Mouse (Mus musculus) neural tube, embryonic 15.5 days (tissue): ENCODE results near the gene Cacna1a. TPM values are rescaled to one million over a fixed set of nuclear protein-coding genes. Genes with fewer than 3 reads are reported as not detected.
"Not testable (repeated sequence)": the region's sequence is repeated elsewhere in the genome, so short reads cannot be mapped to it uniquely, and the experiment has no call there.

Experiments
- ATAC-seq: fragments of 200-750 bp; cut with Nextera tagmentation; 2 replicates; pipeline ENCODE4 v1.8.0; 2017; ENCODE audit warnings: mild to moderate bottlenecking, moderate TSS enrichment, moderate library complexity; ENCODE audit not compliant: low FRiP score
- H3K27ac ChIP-seq: fragments of 300-500 bp; sonication (generic); replicated peaks from 2 replicates; pipeline ENCODE4 v1.5.1; 2015; ENCODE audit warnings: mild to moderate bottlenecking, inconsistent platforms
- H3K27me3 ChIP-seq: fragments of 300-500 bp; sonication (generic); replicated peaks from 2 replicates; pipeline ENCODE4 v1.6.1; 2015; ENCODE audit warnings: inconsistent platforms
- H3K36me3 ChIP-seq: fragments of 300-500 bp; sonication (generic); 2 replicates; pipeline ENCODE4 v1.6.1; 2015; ENCODE audit warnings: inconsistent platforms
- H3K4me1 ChIP-seq: fragments of 300-500 bp; sonication (generic); 2 replicates; pipeline ENCODE4 v1.6.1; 2015; ENCODE audit warnings: inconsistent platforms
- H3K4me2 ChIP-seq: fragments of 300-500 bp; sonication (generic); 2 replicates; pipeline ENCODE4 v1.6.1; 2015; ENCODE audit warnings: inconsistent platforms, mild to moderate bottlenecking, moderate library complexity
- H3K4me3 ChIP-seq: fragments of 300-500 bp; sonication (generic); replicated peaks from 2 replicates; pipeline ENCODE4 v1.5.1; 2015; ENCODE audit warnings: mild to moderate bottlenecking, inconsistent platforms
- H3K9ac ChIP-seq: fragments of 300-500 bp; sonication (generic); replicated peaks from 2 replicates; pipeline ENCODE4 v1.6.1; 2015; ENCODE audit warnings: mild to moderate bottlenecking, inconsistent platforms
- H3K9me3 ChIP-seq: fragments of 300-500 bp; sonication (generic); replicated peaks from 2 replicates; pipeline ENCODE4 v1.6.1; 2016; ENCODE audit warnings: inconsistent platforms
- WGBS: fragments of 180-500 bp; shearing (Covaris S2); methylation state at CpG from one replicate; pipeline ENCODE4 v1.1.7; 2015; ENCODE audit warnings: mixed read lengths; 5-methylcytosine and 5-hydroxymethylcytosine counted together
- polyA plus RNA-seq: library from polyadenylated mRNA; unstranded; fragments of >200 nt; fragmentation: Nextera tagmentation; extraction: Ambion mirVana; gene quantifications from 2 replicates; pipeline ENCODE4 v1.2.1, GENCODE M21; 2015

The Cacna1a gene
- polyA plus RNA-seq, 1 experiment from 2014 or later: 23.6 TPM

DNA sequence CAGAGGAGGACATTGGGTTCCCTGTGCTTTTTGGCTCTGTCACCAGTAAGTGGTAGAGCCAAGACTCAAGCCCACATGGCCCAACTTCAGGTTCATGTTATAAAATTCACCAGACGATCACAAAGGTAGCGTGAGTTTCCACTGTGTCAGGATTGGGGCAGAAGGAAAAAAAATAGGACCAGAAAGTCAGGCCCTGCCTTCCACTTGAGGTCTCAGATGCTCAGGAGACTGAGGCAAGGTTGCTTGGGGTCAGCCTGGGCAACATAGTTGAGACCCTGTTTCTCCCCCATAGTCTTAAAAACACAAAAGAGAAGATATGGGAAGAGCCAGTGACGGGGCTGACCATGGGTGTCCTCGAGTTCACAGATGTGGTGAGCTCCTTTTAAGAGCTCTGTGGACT is 97.1 kb downstream of the Cacna1a start:
- H3K9ac ChIP-seq: no peak overlapping the region
- H3K36me3 ChIP-seq: no peaks in the 10 kb centered on the region
- no peak overlapping the region for H3K4me3 ChIP-seq
- no peak overlapping the region for H3K4me2 ChIP-seq
- no peak overlapping the region for H3K27ac ChIP-seq
- no peaks in the 10 kb centered on the region for H3K9me3 ChIP-seq
- no peaks in the 10 kb centered on the region for H3K27me3 ChIP-seq
- ATAC-seq: no peak
- WGBS: 84% methylated on average over 4 of the region's 4 CpGs
- no peaks in the 10 kb centered on the region for H3K4me1 ChIP-seq

- WGBS: 57% methylated on average over 7 of the region's 7 CpGs
- Histone ChIP-seq H3K4me2 (no peak overlapping the region), H3K4me1 (no peaks in the 10 kb centered on the region), H3K27ac (no peak overlapping the region), H3K4me3 (no peak overlapping the region), H3K9me3 (no peaks in the 10 kb centered on the region), H3K9ac (no peak overlapping the region), H3K36me3 (no peaks in the 10 kb centered on the region), H3K27me3 (no peaks in the 10 kb centered on the region)
- ATAC-seq: no peak; the same call in 1 of the 2 replicates
Observed at GRCm38 (mm10) chr8:84485864-84486263, 97.6 kb downstream of the Cacna1a start.

DNA sequence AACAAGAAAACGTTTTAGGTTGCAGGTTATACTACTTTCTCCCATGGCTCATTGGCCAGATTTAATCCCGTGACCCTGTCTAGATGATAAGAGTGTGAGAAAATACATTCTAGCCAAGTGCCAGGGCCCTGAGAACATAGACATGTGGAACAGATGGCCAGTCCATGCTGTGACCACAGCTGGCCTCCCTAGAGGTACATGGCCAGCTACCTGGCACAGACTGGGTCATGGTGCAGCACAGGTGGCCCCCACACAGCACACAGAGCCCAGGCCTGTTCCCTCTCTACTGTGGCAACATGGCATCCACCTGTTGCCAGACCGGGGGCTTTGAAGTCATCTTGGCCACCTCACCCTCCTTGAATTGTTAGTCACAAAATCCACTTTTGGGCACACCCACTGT is 101.0 kb downstream of the Cacna1a start:
- Histone ChIP-seq H3K27me3 (no peaks in the 10 kb centered on the region), H3K4me3 (no peak overlapping the region), H3K9ac (no peak overlapping the region), H3K9me3 (no peaks in the 10 kb centered on the region), H3K36me3 (no peaks in the 10 kb centered on the region), H3K4me2 (no peak overlapping the region), H3K27ac (no peak overlapping the region), H3K4me1 (0 out of 2 replicates have a peak, but pooled peaks cover under 1% of the 10 kb centered on the region)
- ATAC-seq: no peak
- WGBS: 80% methylated on average over 3 of the region's 3 CpGs

DNA sequence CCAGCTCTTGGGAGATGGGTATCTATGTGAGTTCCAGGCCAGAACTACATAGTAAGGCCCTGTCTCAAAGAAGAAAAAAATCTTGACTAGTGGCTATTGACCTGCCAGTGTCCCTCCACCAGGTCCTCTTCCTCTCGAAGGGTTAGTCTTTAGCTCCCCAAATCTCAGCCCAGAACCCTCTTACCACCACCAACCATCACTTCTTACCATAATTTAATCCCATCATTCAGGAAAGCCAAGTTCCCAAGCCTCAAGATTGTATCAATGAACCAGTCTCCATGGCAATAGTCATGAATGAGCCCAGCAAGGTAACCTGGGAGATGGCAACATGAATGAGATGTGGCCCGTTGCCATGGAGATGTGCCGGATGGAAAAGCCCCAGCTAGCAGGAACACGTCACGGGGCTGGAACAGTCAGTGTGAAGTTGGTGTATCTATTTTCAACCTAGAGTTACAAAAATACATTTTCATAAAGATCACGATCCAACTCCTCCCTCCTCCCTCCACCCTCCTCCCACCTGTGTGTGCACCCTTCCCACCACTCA is 106.4 kb downstream of the Cacna1a start:
- ATAC-seq: peak; percentile 35; the same call in 1 of the 2 replicates
- Histone ChIP-seq H3K27me3 (no peaks in the 10 kb centered on the region), H3K36me3 (no peaks in the 10 kb centered on the region), H3K4me1 (peaks cover 10% of the 10 kb centered on the region), H3K9ac (no peak overlapping the region), H3K27ac (no peak overlapping the region), H3K9me3 (no peaks in the 10 kb centered on the region), H3K4me2 (no peak overlapping the region), H3K4me3 (no peak overlapping the region)
- 43% methylated on average over 6 of the region's 6 CpGs for WGBS

DNA sequence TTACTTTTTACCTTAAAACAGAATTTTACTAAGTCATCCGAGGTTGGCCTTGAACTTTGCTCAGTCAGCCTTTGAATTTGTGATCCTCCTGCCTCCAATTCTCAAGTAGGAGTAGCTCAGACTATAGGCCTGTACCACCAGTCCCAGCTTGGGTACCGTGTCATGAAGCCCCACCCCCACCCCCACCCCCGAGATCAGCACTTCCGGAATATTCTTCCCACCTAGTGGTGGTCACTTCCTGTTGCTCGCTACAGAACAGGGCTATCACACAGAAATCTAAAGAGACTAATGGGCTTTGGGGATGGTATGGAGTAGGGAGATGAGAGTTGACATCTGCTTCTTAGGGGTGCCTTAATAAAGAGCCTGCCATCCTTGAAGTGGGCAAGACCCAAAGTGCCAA is 112.9 kb downstream of the Cacna1a start:
- H3K27me3 ChIP-seq: no peaks in the 10 kb centered on the region
- no peaks in the 10 kb centered on the region for H3K9me3 ChIP-seq
- no peak for ATAC-seq
- no peaks in the 10 kb centered on the region for H3K36me3 ChIP-seq
- 84% methylated on average over 5 of the region's 5 CpGs for WGBS
- no peak overlapping the region for H3K4me2 ChIP-seq
- no peak overlapping the region for H3K9ac ChIP-seq
- no peak overlapping the region for H3K4me3 ChIP-seq
- H3K27ac ChIP-seq: no peak overlapping the region
- peaks cover 9% of the 10 kb centered on the region for H3K4me1 ChIP-seq

GRCm38 (mm10) chr8:84501671-84502308 is 113.5 kb downstream of the Cacna1a start:
- ATAC-seq: no peak

DNA sequence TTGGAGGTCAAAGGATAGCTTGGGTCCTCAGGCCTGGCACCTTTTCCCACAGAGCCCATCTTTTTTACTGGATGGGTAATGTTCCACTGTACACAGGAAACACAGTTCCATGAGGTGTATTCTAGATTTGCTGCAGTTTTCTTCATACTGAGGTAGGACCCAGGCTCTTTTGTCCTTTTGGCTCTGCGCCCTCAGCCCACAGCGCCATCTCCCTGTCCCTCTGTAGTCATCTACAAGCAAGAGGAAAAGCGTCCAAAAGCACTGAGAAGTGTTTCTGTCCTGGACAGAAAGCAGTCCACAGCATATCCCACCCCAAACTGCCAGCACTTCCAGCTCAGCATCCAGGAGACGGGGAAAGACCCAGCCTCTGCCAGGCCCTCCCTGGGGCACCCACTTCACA is 114.4 kb downstream of the Cacna1a start:
- no peak overlapping the region; the same call in 1 of the 2 replicates for H3K27ac ChIP-seq

More at GRCm38 (mm10) chr8:84501671-84502308, 113.5 kb downstream of the Cacna1a start:
- H3K27ac ChIP-seq: 0 out of 2 replicates have a peak overlapping the region, but pooled peaks have one; percentile 1
- no peaks in the 10 kb centered on the region for H3K9me3 ChIP-seq
- no peak overlapping the region for H3K4me2 ChIP-seq
- H3K9ac ChIP-seq: no peak overlapping the region
- peaks cover 9% of the 10 kb centered on the region for H3K4me1 ChIP-seq
- WGBS: 71% methylated on average over 10 of the region's 10 CpGs
- H3K27me3 ChIP-seq: no peaks in the 10 kb centered on the region
- no peaks in the 10 kb centered on the region for H3K36me3 ChIP-seq
- no peak overlapping the region for H3K4me3 ChIP-seq

DNA sequence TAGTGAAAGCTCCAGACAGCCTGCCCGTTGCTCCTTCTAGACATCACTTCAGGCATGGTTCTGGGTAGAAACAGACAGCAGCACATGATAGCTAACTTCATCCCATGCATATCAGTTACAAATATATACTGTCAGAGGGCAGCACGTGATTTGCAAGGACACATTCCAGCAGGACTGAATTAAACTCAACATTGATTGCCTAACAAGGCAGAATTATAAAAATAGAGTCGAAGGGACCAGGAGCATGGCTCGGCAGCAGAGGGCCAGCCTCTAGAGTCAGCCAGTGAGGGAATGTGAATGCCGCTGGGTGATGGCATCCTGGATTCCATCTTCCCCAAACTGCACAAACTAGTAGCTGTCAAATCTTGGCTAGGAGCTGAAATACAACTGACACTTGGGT is 119.0 kb downstream of the Cacna1a start:
- H3K27ac ChIP-seq: no peak overlapping the region
- H3K9me3 ChIP-seq: no peaks in the 10 kb centered on the region
- H3K9ac ChIP-seq: no peak overlapping the region
- H3K4me3 ChIP-seq: no peak overlapping the region
- WGBS: 89% methylated on average over 5 of the region's 5 CpGs
- ATAC-seq: no peak
- H3K36me3 ChIP-seq: no peaks in the 10 kb centered on the region
- H3K27me3 ChIP-seq: no peaks in the 10 kb centered on the region
- H3K4me1 ChIP-seq: no peaks in the 10 kb centered on the region
- no peak overlapping the region for H3K4me2 ChIP-seq

More for the DNA sequence above, 114.4 kb downstream of the Cacna1a start:
- Histone ChIP-seq H3K4me1 (peaks cover 9% of the 10 kb centered on the region), H3K27me3 (no peaks in the 10 kb centered on the region), H3K4me2 (no peak overlapping the region), H3K4me3 (no peak overlapping the region), H3K9me3 (no peaks in the 10 kb centered on the region), H3K36me3 (no peaks in the 10 kb centered on the region), H3K9ac (no peak overlapping the region)
- ATAC-seq: no peak
- 86% methylated on average over 4 of the region's 4 CpGs for WGBS

GRCm38 (mm10) chr8:84509764-84510163 is 121.5 kb downstream of the Cacna1a start:
- not testable (repeated sequence) for H3K27ac ChIP-seq, ATAC-seq, H3K4me2 ChIP-seq, H3K9me3 ChIP-seq, H3K4me3 ChIP-seq, H3K4me1 ChIP-seq, H3K9ac ChIP-seq, H3K27me3 ChIP-seq, H3K36me3 ChIP-seq
- WGBS: 80% methylated on average over 6 of the region's 6 CpGs

DNA sequence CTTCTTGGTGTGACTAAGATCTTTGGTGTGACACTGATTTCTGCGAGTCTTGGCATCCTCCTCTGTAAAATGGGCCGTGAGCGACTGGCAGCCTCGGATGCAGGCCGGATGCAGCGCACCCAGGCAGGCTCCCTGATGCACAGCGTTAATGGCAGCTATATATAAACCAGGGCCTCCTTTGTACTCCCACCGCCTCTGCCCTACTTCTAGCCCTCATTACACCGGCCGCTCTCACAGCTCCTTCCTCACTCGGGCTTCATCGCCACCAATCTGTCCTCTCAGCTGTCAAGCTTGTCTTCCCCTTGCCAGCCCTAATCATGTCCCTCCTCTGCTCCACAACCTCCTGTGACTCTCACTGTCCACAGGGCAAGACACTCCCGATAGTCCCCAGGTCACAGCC is 123.4 kb downstream of the Cacna1a start:
- ATAC-seq: no peak
- H3K4me3 ChIP-seq: no peak overlapping the region

DNA sequence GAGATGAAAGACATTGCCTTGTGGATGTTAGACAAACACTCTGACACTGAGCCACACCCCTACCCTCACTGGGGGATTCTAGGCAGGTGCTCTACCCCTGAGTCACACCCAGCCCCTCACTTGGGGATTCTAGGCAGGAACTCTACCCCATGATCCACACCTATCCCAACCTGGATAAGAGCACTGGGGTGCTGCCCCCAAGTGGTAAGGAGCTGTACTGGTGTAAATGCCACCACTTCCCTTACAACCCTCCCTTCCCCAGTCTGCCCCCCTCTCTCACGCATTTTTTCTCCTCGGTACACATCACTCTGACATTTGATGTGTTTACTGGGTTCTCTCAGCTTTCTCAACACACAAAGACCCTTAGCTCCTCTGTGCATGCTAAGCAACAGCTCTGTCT is 125.5 kb downstream of the Cacna1a start:
- H3K9ac ChIP-seq: no peak overlapping the region
- H3K4me2 ChIP-seq: no peak overlapping the region
- H3K27me3 ChIP-seq: no peaks in the 10 kb centered on the region
- no peak overlapping the region for H3K4me3 ChIP-seq
- peaks cover 5% of the 10 kb centered on the region; the same call in 1 of the 2 replicates for H3K4me1 ChIP-seq
- H3K9me3 ChIP-seq: no peaks in the 10 kb centered on the region
- 14% methylated on average over 2 of the region's 2 CpGs for WGBS
- H3K27ac ChIP-seq: no peak overlapping the region
- ATAC-seq: no peak
- H3K36me3 ChIP-seq: peaks cover 24% of the 10 kb centered on the region

More for the DNA sequence above, 123.4 kb downstream of the Cacna1a start:
- no peak overlapping the region for H3K27ac ChIP-seq
- WGBS: 70% methylated on average over 13 of the region's 13 CpGs
- H3K9ac ChIP-seq: no peak overlapping the region
- peaks cover 16% of the 10 kb centered on the region for H3K36me3 ChIP-seq
- H3K4me2 ChIP-seq: no peak overlapping the region
- peaks cover 5% of the 10 kb centered on the region; the same call in 1 of the 2 replicates for H3K4me1 ChIP-seq
- H3K27me3 ChIP-seq: no peaks in the 10 kb centered on the region
- no peaks in the 10 kb centered on the region for H3K9me3 ChIP-seq

DNA sequence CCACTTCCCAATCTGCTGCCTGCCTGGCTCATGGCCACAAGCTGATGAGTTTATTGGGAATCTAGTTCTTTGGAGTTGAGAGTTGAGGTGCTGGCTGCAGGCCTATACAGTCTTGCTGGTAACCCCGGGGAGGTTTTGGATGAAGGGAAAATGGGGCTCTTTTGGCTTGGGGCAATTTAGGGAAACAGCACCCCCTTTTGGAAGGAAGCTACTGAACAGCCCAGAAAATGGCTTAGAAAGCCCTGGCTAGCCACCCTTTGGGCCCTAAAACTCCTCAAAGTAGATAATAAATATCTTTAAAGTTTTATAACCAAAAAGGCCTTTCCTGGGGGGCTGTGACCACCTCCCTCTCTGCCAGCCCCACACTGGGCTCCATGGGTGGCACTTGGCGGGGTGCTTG is 129.9 kb downstream of the Cacna1a start:
- no peak overlapping the region for H3K9ac ChIP-seq
- no peak for ATAC-seq
- no peak overlapping the region for H3K4me2 ChIP-seq
- H3K27me3 ChIP-seq: no peaks in the 10 kb centered on the region
- 74% methylated on average over 2 of the region's 2 CpGs for WGBS
- peaks cover 51% of the 10 kb centered on the region for H3K36me3 ChIP-seq
- H3K4me1 ChIP-seq: peaks cover 5% of the 10 kb centered on the region; the same call in 1 of the 2 replicates
- H3K4me3 ChIP-seq: no peak overlapping the region
- no peak overlapping the region for H3K27ac ChIP-seq
- H3K9me3 ChIP-seq: no peaks in the 10 kb centered on the region
